Mouse (Mus musculus) CH12.LX (cell line): ENCODE results near the gene Zic4. TPM values are rescaled to one million over a fixed set of nuclear protein-coding genes. Genes with fewer than 3 reads are reported as not detected.

Source experiments
- DNase-seq: peaks from one replicate; pipeline ENCODE4 v3.0.0-alpha.2; 2013; ENCODE audit errors: extremely low read depth
- H3K27ac ChIP-seq: 2 replicates; pipeline ENCODE4 v1.5.1; 2012; ENCODE audit warnings: low read depth, mild to moderate bottlenecking, control low read depth, moderate library complexity; ENCODE audit not compliant: insufficient read depth
- H3K27me3 ChIP-seq: replicated peaks from 2 replicates; pipeline ENCODE3; 2012; ENCODE audit warnings: inconsistent platforms
- H3K36me3 ChIP-seq, 2 experiments: replicated peaks in 1 of 2; 2 replicates each; pipeline versions ENCODE3 to v1.6.1; 2012; ENCODE audit warnings: inconsistent platforms in 1 of 2, low read length in 1 of 2, mild to moderate bottlenecking in 1 of 2, mixed read lengths in 1 of 2, moderate library complexity in 1 of 2; ENCODE audit not compliant: control insufficient read depth in 1 of 2, insufficient read depth in 1 of 2
- H3K4me1 ChIP-seq, 2 experiments: 2 replicates each; pipeline ENCODE4 v1.6.1; 2012; ENCODE audit warnings: inconsistent platforms in 1 of 2, moderate library complexity in 1 of 2; ENCODE audit not compliant: insufficient read depth in 2 of 2, control insufficient read depth in 1 of 2
- H3K4me2 ChIP-seq: 2 replicates; pipeline ENCODE4 v1.6.1; 2012; ENCODE audit warnings: low read depth, mild to moderate bottlenecking, control low read depth; ENCODE audit not compliant: poor library complexity, insufficient read depth, severe bottlenecking
- H3K4me3 ChIP-seq, 3 experiments: fragments of 150-350 bp in 1 of 3; sonication (generic) in 1 of 3; replicated peaks in 1 of 3; 2 replicates each; pipeline versions ENCODE3 to v1.5.1; 2011 to 2012; ENCODE audit warnings: low read depth in 2 of 3, low read length in 2 of 3, mild to moderate bottlenecking in 2 of 3, moderate library complexity in 2 of 3, control low read depth in 1 of 3, improper control_type of control experiment in 1 of 3, inconsistent platforms in 1 of 3, mixed read lengths in 1 of 3; ENCODE audit not compliant: poor library complexity in 1 of 3
- H3K79me2 ChIP-seq: replicated peaks from 2 replicates; pipeline ENCODE4 v1.6.1; 2012; ENCODE audit warnings: mild to moderate bottlenecking, moderate library complexity; ENCODE audit not compliant: control insufficient read depth, poor library complexity, insufficient read depth, severe bottlenecking; ENCODE audit errors: extremely low read depth
- H3K9ac ChIP-seq: 2 replicates; pipeline ENCODE4 v1.6.1; 2012; ENCODE audit warnings: low read depth, mild to moderate bottlenecking, control low read depth, moderate library complexity; ENCODE audit not compliant: insufficient read depth
- H3K9me3 ChIP-seq: replicated peaks from 2 replicates; pipeline ENCODE3; 2012; ENCODE audit warnings: low read length, inconsistent platforms, mixed read lengths
- CHD2 ChIP-seq: IDR thresholded peaks from 2 replicates; pipeline ENCODE4 v1.6.1; 2011; ENCODE audit warnings: low read length, improper control_type of control experiment
- CTCF ChIP-seq, 2 experiments: IDR thresholded peaks in 1 of 2; conservative IDR thresholded peaks in 1 of 2; 2 replicates each; pipeline ENCODE4 v1.5.1; 2011 to 2012; ENCODE audit warnings: low read depth in 2 of 2, low read length in 2 of 2, improper control_type of control experiment in 1 of 2, inconsistent platforms in 1 of 2, mild to moderate bottlenecking in 1 of 2, moderate library complexity in 1 of 2
- E2F4 ChIP-seq: IDR thresholded peaks from 2 replicates; pipeline ENCODE4 v1.6.1; 2011; ENCODE audit warnings: low read depth, low read length, improper control_type of control experiment; ENCODE audit not compliant: insufficient replicate concordance
- ELF1 ChIP-seq: IDR thresholded peaks from 2 replicates; pipeline ENCODE4 v1.6.1; 2014; ENCODE audit warnings: low read depth, mild to moderate bottlenecking, inconsistent platforms, low read length, improper control_type of control experiment
- ETS1 ChIP-seq: conservative IDR thresholded peaks from 2 replicates; pipeline ENCODE4 v1.6.1; 2012; ENCODE audit warnings: low read depth, mild to moderate bottlenecking, inconsistent platforms, low read length, improper control_type of control experiment, moderate library complexity
- GABPA ChIP-seq: IDR thresholded peaks from 2 replicates; pipeline ENCODE4 v1.6.1; 2012; ENCODE audit warnings: low read depth, low read length, improper control_type of control experiment, inconsistent platforms; ENCODE audit not compliant: insufficient replicate concordance
- HCFC1 ChIP-seq: IDR thresholded peaks from 2 replicates; pipeline ENCODE4 v1.6.1; 2012; ENCODE audit warnings: low read depth, mild to moderate bottlenecking, inconsistent platforms, low read length, improper control_type of control experiment
- JUN ChIP-seq: IDR thresholded peaks from 2 replicates; pipeline ENCODE4 v1.6.1; 2011; ENCODE audit warnings: low read depth, mild to moderate bottlenecking, low read length, improper control_type of control experiment, moderate library complexity; ENCODE audit not compliant: insufficient read depth
- MAFK ChIP-seq: IDR thresholded peaks from 2 replicates; pipeline ENCODE4 v1.6.1; 2011; ENCODE audit warnings: low read length, improper control_type of control experiment; ENCODE audit not compliant: insufficient replicate concordance
- MAZ ChIP-seq: IDR thresholded peaks from 2 replicates; pipeline ENCODE4 v1.6.1; 2012; ENCODE audit warnings: low read depth, mild to moderate bottlenecking, inconsistent platforms, low read length, improper control_type of control experiment, moderate library complexity
- MYC ChIP-seq: IDR thresholded peaks from 2 replicates; pipeline ENCODE4 v1.6.1; 2011; ENCODE audit warnings: low read depth, mild to moderate bottlenecking, improper control_type of control experiment, low read length
- RAD21 ChIP-seq: IDR thresholded peaks from 2 replicates; pipeline ENCODE4 v1.6.1; 2011; ENCODE audit warnings: low read depth, mild to moderate bottlenecking, low read length, improper control_type of control experiment, moderate library complexity
- SIN3A ChIP-seq: IDR thresholded peaks from 2 replicates; pipeline ENCODE4 v1.6.1; 2012; ENCODE audit warnings: low read length, improper control_type of control experiment, inconsistent platforms
- TBP ChIP-seq: conservative IDR thresholded peaks from 2 replicates; pipeline ENCODE4 v1.6.1; 2011; ENCODE audit warnings: low read depth, low read length, improper control_type of control experiment
- TCF12 ChIP-seq: IDR thresholded peaks from 2 replicates; pipeline ENCODE4 v1.6.1; 2014; ENCODE audit warnings: low read depth, mild to moderate bottlenecking, inconsistent platforms, low read length, improper control_type of control experiment
- UBTF ChIP-seq: IDR thresholded peaks from 2 replicates; pipeline ENCODE4 v1.6.1; 2012; ENCODE audit warnings: low read depth, mild to moderate bottlenecking, inconsistent platforms, low read length, improper control_type of control experiment, moderate library complexity
- USF2 ChIP-seq: conservative IDR thresholded peaks from 2 replicates; pipeline ENCODE4 v1.6.1; 2011; ENCODE audit warnings: low read depth, low read length, improper control_type of control experiment
- ZC3H11A ChIP-seq: IDR thresholded peaks from 2 replicates; pipeline ENCODE4 v1.6.1; 2012; ENCODE audit warnings: low read depth, mild to moderate bottlenecking, inconsistent platforms, low read length, improper control_type of control experiment
- ZKSCAN1 ChIP-seq: IDR thresholded peaks from 2 replicates; pipeline ENCODE4 v1.6.1; 2012; ENCODE audit warnings: low read depth, inconsistent platforms, low read length, improper control_type of control experiment, borderline replicate concordance
- ZMIZ1 ChIP-seq: IDR thresholded peaks from 2 replicates; pipeline ENCODE4 v1.6.1; 2012; ENCODE audit warnings: low read depth, mild to moderate bottlenecking, inconsistent platforms, low read length, improper control_type of control experiment
- dilution Hi-C: fragments of 300-500 bp; cut with MboI; formaldehyde crosslinking; loops from 2 replicates; pipeline ENCODE4 v1.14.3; 2020; ENCODE audit warnings: low sequenced_read_pairs; ENCODE audit not compliant: extremely low pct_unique_long_range_greater_than_20kb, extremely low pct_ligation_motif_present
- in situ Hi-C: fragments of 300-500 bp; cut with MboI; formaldehyde crosslinking; loops from 3 replicates; pipeline ENCODE4 v1.14.3; 2019; ENCODE audit warnings: low sequenced_read_pairs, low pct_ligation_motif_present, low pct_unique_long_range_greater_than_20kb, mixed read lengths
- polyA plus RNA-seq: library from polyadenylated mRNA; unstranded; fragments of >175 nt; gene quantifications from 2 replicates; pipeline ENCODE4 v1.2.1, GENCODE M21; 2012; ENCODE audit warnings: low read depth; ENCODE audit not compliant: insufficient read length
- total RNA-seq, 2 experiments: library from RNA; depleted of rRNA; stranded (reverse); fragments of 300-350 nt in 1 of 2; fragments of >200 nt in 1 of 2; gene quantifications; 2 replicates each; pipeline ENCODE4 v1.2.3; 2012 to 2014

Zic4 gene
- total and polyA plus RNA-seq, 3 experiments, result not detected

DNA sequence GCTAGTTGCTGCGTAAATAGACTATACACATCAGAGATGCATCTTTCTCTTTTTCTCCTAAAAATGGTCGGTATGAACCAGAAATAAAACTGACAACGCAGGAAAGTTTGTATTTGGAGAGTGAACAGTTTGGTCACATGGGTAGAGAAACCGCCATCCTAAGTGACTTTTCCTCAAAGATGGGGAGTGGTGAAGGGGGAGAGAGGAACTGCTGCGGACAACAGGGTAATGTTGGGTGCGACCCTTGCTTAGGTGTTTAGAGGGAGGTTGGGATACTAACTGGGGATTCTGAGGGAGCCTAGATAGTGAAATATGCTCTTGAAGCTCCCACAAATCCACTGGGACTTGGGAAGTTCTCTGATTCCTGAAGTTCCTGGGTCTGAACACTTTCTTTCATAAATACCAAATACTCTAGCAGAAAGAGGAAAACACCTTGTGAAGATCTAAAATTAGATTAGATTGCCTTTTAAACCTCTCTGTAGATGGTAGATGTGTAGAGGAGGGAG lies 44.1 kb downstream of the Zic4 start:
- H3K27me3 ChIP-seq, result no peaks in the 10 kb centered on the region
- no peaks in the 10 kb centered on the region for H3K36me3 ChIP-seq
- DNase-seq, result no peak
- H3K4me1 ChIP-seq, result no peaks in the 10 kb centered on the region
- H3K4me2 ChIP-seq, result no peak overlapping the region
- no peak overlapping the region for H3K9ac ChIP-seq
- H3K79me2 ChIP-seq, result no peaks in the 10 kb centered on the region
- no peak overlapping the region for H3K4me3 ChIP-seq
- H3K9me3 ChIP-seq, result peaks cover 35% of the 10 kb centered on the region
- TF ChIP-seq TCF12 (no peak), JUN (no peak), ZKSCAN1 (no peak), CHD2 (no peak), RAD21 (no peak), CTCF (conservative IDR thresholded peaks at IDR 0.05 in 1 of 2, IDR thresholded peaks at IDR 0.05 in 1 of 2; ENCODE audit: low read depth in 2 of 2, low read length in 2 of 2) (no peak), MAFK (no peak), USF2 (no peak)
- in situ Hi-C loops, result no loop called here
- dilution Hi-C loops, result no loop called here
- no peak overlapping the region for H3K27ac ChIP-seq

DNA sequence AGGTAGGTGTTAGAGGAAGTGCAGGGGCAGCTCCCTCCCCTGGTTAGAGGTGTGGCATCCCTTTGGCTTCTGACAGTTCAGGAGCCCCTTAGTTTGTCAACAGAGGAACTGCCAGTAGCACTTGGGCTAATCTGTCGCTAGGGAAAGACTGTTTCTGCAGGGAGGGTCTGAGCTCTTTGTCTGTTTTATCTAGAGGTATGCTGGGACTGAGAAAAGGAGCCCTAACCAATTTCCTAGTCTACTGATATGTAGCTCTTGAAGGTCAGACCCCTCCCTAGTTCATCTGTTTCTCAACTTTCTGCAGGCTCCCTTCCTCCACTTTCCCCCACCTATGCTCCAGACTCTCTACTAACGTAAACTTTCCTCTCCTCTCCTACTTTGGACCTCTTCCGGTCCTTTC lies 47.6 kb downstream of the Zic4 start:
- Histone ChIP-seq H3K4me1 (no peaks in the 10 kb centered on the region), H3K27ac (no peak overlapping the region), H3K36me3 (no peaks in the 10 kb centered on the region), H3K27me3 (no peaks in the 10 kb centered on the region), H3K4me2 (no peak overlapping the region), H3K9ac (no peak overlapping the region), H3K9me3 (peaks cover 31% of the 10 kb centered on the region), H3K79me2 (no peaks in the 10 kb centered on the region), H3K4me3 (no peak overlapping the region)
- in situ Hi-C loops (no loop called here), dilution Hi-C loops (no loop called here)
- DNase-seq, result no peak
- TF ChIP-seq ZMIZ1 (no peak), MYC (no peak), JUN (no peak), ELF1 (no peak), UBTF (no peak), ZKSCAN1 (no peak), E2F4 (no peak), HCFC1 (no peak), TBP (no peak), SIN3A (no peak), MAZ (no peak), GABPA (no peak), ETS1 (no peak), ZC3H11A (no peak), TCF12 (no peak)
